Mouse (Mus musculus) MEL-GATA-1-ER (cell line): ENCODE data around the gene Abcb8.
A peak's percentile ranks its signal among the peaks of the same experiment; 100 is the strongest.

Source experiments
- DNase-seq: peaks from one replicate; pipeline ENCODE4 v3.0.0-alpha.2; 2012; ENCODE audit warnings: low read depth; ENCODE audit errors: extremely low read depth

The Abcb8 gene

GRCm38 (mm10) chr5:24393392-24393997 lies at the start of gene Abcb8:
Gene Abcb8, plus strand, starts transcription at chr5:24393663.
- DNase-seq: peak; percentile 93

- peak; percentile 93 for DNase-seq
Measured at GRCm38 (mm10) chr5:24343977-24344436, 49.5 kb upstream of the Abcb8 start.

- peak; percentile 63 for DNase-seq
Measured at GRCm38 (mm10) chr5:24344477-24345051, 48.9 kb upstream of the Abcb8 start.

GRCm38 (mm10) chr5:24346313-24346712 lies 47.1 kb upstream of the Abcb8 start:
- DNase-seq: no peak

GRCm38 (mm10) chr5:24347186-24347875 lies 46.1 kb upstream of the Abcb8 start:
- no peak for DNase-seq

GRCm38 (mm10) chr5:24348128-24348527 lies 45.3 kb upstream of the Abcb8 start:
- peak; percentile 78 for DNase-seq

GRCm38 (mm10) chr5:24348546-24348945 lies 44.9 kb upstream of the Abcb8 start:
- no peak for DNase-seq

- no peak for DNase-seq
Measured at GRCm38 (mm10) chr5:24350073-24350472, 43.4 kb upstream of the Abcb8 start.

- no peak for DNase-seq
Measured at GRCm38 (mm10) chr5:24350531-24351250, 42.8 kb upstream of the Abcb8 start.

- no peak for DNase-seq
Measured at GRCm38 (mm10) chr5:24351278-24351677, 42.2 kb upstream of the Abcb8 start, which contains the start of gene Kcnh2. Gene Kcnh2, minus strand, starts transcription at chr5:24351604.

GRCm38 (mm10) chr5:24351701-24352171 lies 41.7 kb upstream of the Abcb8 start:
- no peak for DNase-seq

- DNase-seq: no peak
Measured at GRCm38 (mm10) chr5:24352251-24352859, 41.1 kb upstream of the Abcb8 start.

GRCm38 (mm10) chr5:24353327-24353726 lies 40.1 kb upstream of the Abcb8 start:
- DNase-seq: no peak

- no peak for DNase-seq
Measured at GRCm38 (mm10) chr5:24356764-24357163, 36.7 kb upstream of the Abcb8 start.

GRCm38 (mm10) chr5:24357461-24357860 lies 36.0 kb upstream of the Abcb8 start:
- peak; percentile 45 for DNase-seq

GRCm38 (mm10) chr5:24360792-24361454 lies 32.5 kb upstream of the Abcb8 start:
- peak; percentile 71 for DNase-seq

- no peak for DNase-seq
Measured at GRCm38 (mm10) chr5:24363467-24363866, 30.0 kb upstream of the Abcb8 start.

GRCm38 (mm10) chr5:24364061-24364460 lies 29.4 kb upstream of the Abcb8 start:
- DNase-seq: no peak

- DNase-seq: no peak
Measured at GRCm38 (mm10) chr5:24364508-24364907, 29.0 kb upstream of the Abcb8 start, which contains the start of gene Nos3. Gene Nos3, plus strand, starts transcription at chr5:24364810.

- DNase-seq: no peak
Measured at GRCm38 (mm10) chr5:24364963-24365362, 28.5 kb upstream of the Abcb8 start.

- no peak for DNase-seq
Measured at GRCm38 (mm10) chr5:24365528-24365927, 27.9 kb upstream of the Abcb8 start.
